Mouse (Mus musculus): Measurements from ENCODE around the gene Spin2d. TPM values are rescaled to one million over a fixed set of nuclear protein-coding genes. Genes with fewer than 3 reads are reported as not detected.

Spin2d gene
- polyA plus RNA-seq, 2 experiments, result not detected

Other genes starting within 250 kb of the Spin2d start
- 41.8 and 44.8 TPM in 2 replicates for gene Zfp185, start 189.7 kb downstream of the Spin2d start, polyA plus RNA-seq (2012; rRNA removed)
- 52.6 and 56.6 TPM in 2 replicates for gene Zfp185, start 189.7 kb downstream of the Spin2d start, polyA plus RNA-seq (2014; fragmentation: Nextera tagmentation; extraction: Ambion mirVana)
- 0.06 TPM in 1 of 2 replicates, not detected in the other for gene Pnma5, start 139.9 kb downstream of the Spin2d start, polyA plus RNA-seq (2012; rRNA removed)
- gene Pnma5, start 139.9 kb downstream of the Spin2d start, polyA plus RNA-seq (2014; fragmentation: Nextera tagmentation; extraction: Ambion mirVana), result 0.11 and 0.23 TPM in 2 replicates
- gene Pnma3, start 112.2 kb downstream of the Spin2d start, polyA plus RNA-seq (2012; rRNA removed), result 0.90 and 1.1 TPM in 2 replicates
- 0.10 and 0.17 TPM in 2 replicates for gene Pnma3, start 112.2 kb downstream of the Spin2d start, polyA plus RNA-seq (2014; fragmentation: Nextera tagmentation; extraction: Ambion mirVana)
- gene Xlr4a, start 94.5 kb downstream of the Spin2d start, polyA plus RNA-seq (2012; rRNA removed), result 0.13 and 1.3 TPM in 2 replicates
- 1.1 TPM in 1 of 2 replicates, not detected in the other for gene Xlr4a, start 94.5 kb downstream of the Spin2d start, polyA plus RNA-seq (2014; fragmentation: Nextera tagmentation; extraction: Ambion mirVana)
- 0.87 and 3.8 TPM in 2 replicates for gene Xlr3a, start 79.9 kb downstream of the Spin2d start, polyA plus RNA-seq (2012; rRNA removed)
- gene Xlr3a, start 79.9 kb downstream of the Spin2d start, polyA plus RNA-seq (2014; fragmentation: Nextera tagmentation; extraction: Ambion mirVana), result 1.4 and 1.6 TPM in 2 replicates
- 0.06 and 0.10 TPM in 2 replicates for gene Gm14685, start 59.9 kb downstream of the Spin2d start, polyA plus RNA-seq (2012; rRNA removed)
- gene Gm14685, start 59.9 kb downstream of the Spin2d start, polyA plus RNA-seq (2014; fragmentation: Nextera tagmentation; extraction: Ambion mirVana), result 0.18 TPM in 1 of 2 replicates, not detected in the other
- gene Xlr5b, start 28.2 kb downstream of the Spin2d start, polyA plus RNA-seq (2012; rRNA removed), result not detected in 2 replicates
- not detected in 2 replicates for gene Xlr5b, start 28.2 kb downstream of the Spin2d start, polyA plus RNA-seq (2014; fragmentation: Nextera tagmentation; extraction: Ambion mirVana)
- 0.05 and 0.16 TPM in 2 replicates for gene DXBay18, start 27.5 kb downstream of the Spin2d start, polyA plus RNA-seq (2012; rRNA removed)
- gene DXBay18, start 27.5 kb downstream of the Spin2d start, polyA plus RNA-seq (2014; fragmentation: Nextera tagmentation; extraction: Ambion mirVana), result 0.22 TPM in 1 of 2 replicates, not detected in the other
- gene Xlr3b, start 15.2 kb upstream of the Spin2d start, polyA plus RNA-seq (2012; rRNA removed), result 5.9 and 17.4 TPM in 2 replicates
- gene Xlr3b, start 15.2 kb upstream of the Spin2d start, polyA plus RNA-seq (2014; fragmentation: Nextera tagmentation; extraction: Ambion mirVana), result 4.6 and 10.2 TPM in 2 replicates
- gene Xlr4b, start 37.3 kb upstream of the Spin2d start, polyA plus RNA-seq (2012; rRNA removed), result 0.29 and 0.98 TPM in 2 replicates
- gene Xlr4b, start 37.3 kb upstream of the Spin2d start, polyA plus RNA-seq (2014; fragmentation: Nextera tagmentation; extraction: Ambion mirVana), result 0.30 and 1.3 TPM in 2 replicates
- 6.9 and 10.1 TPM in 2 replicates for gene F8a, start 51.3 kb upstream of the Spin2d start, polyA plus RNA-seq (2012; rRNA removed)
- 11.9 and 12.3 TPM in 2 replicates for gene F8a, start 51.3 kb upstream of the Spin2d start, polyA plus RNA-seq (2014; fragmentation: Nextera tagmentation; extraction: Ambion mirVana)
- gene Xlr4c, start 66.1 kb upstream of the Spin2d start, polyA plus RNA-seq (2012; rRNA removed), result 0.47 TPM in 1 of 2 replicates, not detected in the other
- gene Xlr4c, start 66.1 kb upstream of the Spin2d start, polyA plus RNA-seq (2014; fragmentation: Nextera tagmentation; extraction: Ambion mirVana), result not detected in 2 replicates
- 0.24 and 0.38 TPM in 2 replicates for gene Xlr3c, start 88.4 kb upstream of the Spin2d start, polyA plus RNA-seq (2012; rRNA removed)
- 0.12 and 0.41 TPM in 2 replicates for gene Xlr3c, start 88.4 kb upstream of the Spin2d start, polyA plus RNA-seq (2014; fragmentation: Nextera tagmentation; extraction: Ambion mirVana)
- 0.06 TPM in 1 of 2 replicates, not detected in the other for gene Xlr5a, start 116.0 kb upstream of the Spin2d start, polyA plus RNA-seq (2012; rRNA removed)
- 0.12 TPM in 1 of 2 replicates, not detected in the other for gene Xlr5a, start 116.0 kb upstream of the Spin2d start, polyA plus RNA-seq (2014; fragmentation: Nextera tagmentation; extraction: Ambion mirVana)
- gene Xlr5c, start 116.0 kb upstream of the Spin2d start, polyA plus RNA-seq (2012; rRNA removed), result not detected in 2 replicates
- not detected in 2 replicates for gene Xlr5c, start 116.0 kb upstream of the Spin2d start, polyA plus RNA-seq (2014; fragmentation: Nextera tagmentation; extraction: Ambion mirVana)
- gene Gm45015, start 159.9 kb upstream of the Spin2d start, polyA plus RNA-seq (2012; rRNA removed), result not detected in 2 replicates
- not detected in 2 replicates for gene Gm45015, start 159.9 kb upstream of the Spin2d start, polyA plus RNA-seq (2014; fragmentation: Nextera tagmentation; extraction: Ambion mirVana)
- 38.1 and 48.7 TPM in 2 replicates for gene Zfp275, start 165.6 kb upstream of the Spin2d start, polyA plus RNA-seq (2012; rRNA removed)
- 24.0 and 25.7 TPM in 2 replicates for gene Zfp275, start 165.6 kb upstream of the Spin2d start, polyA plus RNA-seq (2014; fragmentation: Nextera tagmentation; extraction: Ambion mirVana)
- gene Gm18336, start 221.7 kb upstream of the Spin2d start, polyA plus RNA-seq (2012; rRNA removed), result not detected in 2 replicates
- not detected in 2 replicates for gene Gm18336, start 221.7 kb upstream of the Spin2d start, polyA plus RNA-seq (2014; fragmentation: Nextera tagmentation; extraction: Ambion mirVana)
- gene Zfp92, start 234.1 kb upstream of the Spin2d start, polyA plus RNA-seq (2012; rRNA removed), result 0.35 and 0.49 TPM in 2 replicates
- 0.12 and 0.25 TPM in 2 replicates for gene Zfp92, start 234.1 kb upstream of the Spin2d start, polyA plus RNA-seq (2014; fragmentation: Nextera tagmentation; extraction: Ambion mirVana)